Mouse (Mus musculus): ENCODE results near the gene Cnst. TPM values are rescaled to one million over a fixed set of nuclear protein-coding genes. Genes with fewer than 3 reads are reported as not detected.

The Cnst gene
- polyA plus RNA-seq, 1 experiment = 12.7 TPM

- Histone ChIP-seq H3K36me3 (ENCODE audit: control insufficient read depth, insufficient read depth, low read length) (no peaks in the 10 kb centered on the region), H3K4me1 (ENCODE audit: control insufficient read depth, insufficient read depth, insufficient read length, low read length) (peaks cover 38% of the 10 kb centered on the region), H3K4me3 (ENCODE audit: low read depth, low read length) (no peak overlapping the region), H3K27ac (ENCODE audit: insufficient read depth, low read depth, low read length) (peak overlapping the region; percentile 68), H3K27me3 (ENCODE audit: control insufficient read depth, insufficient read depth, low read length) (no peaks in the 10 kb centered on the region)
- 94% methylated on average over 2 of the region's 2 CpGs for WGBS
- TF ChIP-seq POLR2A (IDR thresholded peaks at IDR 0.05; ENCODE audit: low read depth, low read length) (no peak), CTCF (IDR thresholded peaks at IDR 0.05; ENCODE audit: extremely low read depth, insufficient read length, insufficient replicate concordance, low read depth, low read length) (no peak)
Observed at GRCm38 (mm10) chr1:179592143-179592542, 46.0 kb downstream of the Cnst start.

- WGBS = 82% methylated on average over 7 of the region's 7 CpGs
- peak; percentile 58; the same call in 1 of the 2 replicates for TF ChIP-seq CTCF (IDR thresholded peaks at IDR 0.05; ENCODE audit: extremely low read depth, insufficient read length, insufficient replicate concordance, low read depth, low read length)
- TF ChIP-seq POLR2A (IDR thresholded peaks at IDR 0.05; ENCODE audit: low read depth, low read length) = no peak
- Histone ChIP-seq H3K36me3 (ENCODE audit: control insufficient read depth, insufficient read depth, low read length) (no peaks in the 10 kb centered on the region), H3K4me1 (ENCODE audit: control insufficient read depth, insufficient read depth, insufficient read length, low read length) (peaks cover 30% of the 10 kb centered on the region), H3K27me3 (ENCODE audit: control insufficient read depth, insufficient read depth, low read length) (no peaks in the 10 kb centered on the region), H3K4me3 (ENCODE audit: low read depth, low read length) (no peak overlapping the region), H3K27ac (ENCODE audit: insufficient read depth, low read depth, low read length) (peak overlapping the region; percentile 14; the same call in 1 of the 2 replicates)
Observed at GRCm38 (mm10) chr1:179592972-179593371, 46.8 kb downstream of the Cnst start.

GRCm38 (mm10) chr1:179598386-179598785, 52.2 kb downstream of the Cnst start:
- 87% methylated on average over 6 of the region's 6 CpGs for WGBS
- no peak for TF ChIP-seq POLR2A (IDR thresholded peaks at IDR 0.05; ENCODE audit: low read depth, low read length)
- no peak for TF ChIP-seq CTCF (IDR thresholded peaks at IDR 0.05; ENCODE audit: extremely low read depth, insufficient read length, insufficient replicate concordance, low read depth, low read length)
- Histone ChIP-seq H3K4me3 (ENCODE audit: low read depth, low read length) (no peak overlapping the region), H3K27me3 (ENCODE audit: control insufficient read depth, insufficient read depth, low read length) (no peaks in the 10 kb centered on the region), H3K36me3 (ENCODE audit: control insufficient read depth, insufficient read depth, low read length) (peaks cover 4% of the 10 kb centered on the region), H3K27ac (ENCODE audit: insufficient read depth, low read depth, low read length) (no peak overlapping the region), H3K4me1 (ENCODE audit: control insufficient read depth, insufficient read depth, insufficient read length, low read length) (peaks cover 6% of the 10 kb centered on the region; the same call in 1 of the 2 replicates)

GRCm38 (mm10) chr1:179604526-179604925, 58.4 kb downstream of the Cnst start:
- Histone ChIP-seq H3K36me3 (ENCODE audit: control insufficient read depth, insufficient read depth, low read length) (peaks cover 18% of the 10 kb centered on the region), H3K27ac (ENCODE audit: insufficient read depth, low read depth, low read length) (no peak overlapping the region), H3K4me1 (ENCODE audit: control insufficient read depth, insufficient read depth, insufficient read length, low read length) (peaks cover 6% of the 10 kb centered on the region; the same call in 1 of the 2 replicates), H3K4me3 (ENCODE audit: low read depth, low read length) (no peak overlapping the region), H3K27me3 (ENCODE audit: control insufficient read depth, insufficient read depth, low read length) (no peaks in the 10 kb centered on the region)
- 77% methylated on average over 3 of the region's 3 CpGs for WGBS
- TF ChIP-seq POLR2A (IDR thresholded peaks at IDR 0.05; ENCODE audit: low read depth, low read length) (no peak), CTCF (IDR thresholded peaks at IDR 0.05; ENCODE audit: extremely low read depth, insufficient read length, insufficient replicate concordance, low read depth, low read length) (no peak)

GRCm38 (mm10) chr1:179606004-179606723, 60.0 kb downstream of the Cnst start:
- Histone ChIP-seq H3K4me3 (ENCODE audit: low read depth, low read length) (no peak overlapping the region), H3K27me3 (ENCODE audit: control insufficient read depth, insufficient read depth, low read length) (no peaks in the 10 kb centered on the region), H3K36me3 (ENCODE audit: control insufficient read depth, insufficient read depth, low read length) (peaks cover 31% of the 10 kb centered on the region), H3K4me1 (ENCODE audit: control insufficient read depth, insufficient read depth, insufficient read length, low read length) (peaks cover 6% of the 10 kb centered on the region; the same call in 1 of the 2 replicates), H3K27ac (ENCODE audit: insufficient read depth, low read depth, low read length) (no peak overlapping the region)
- TF ChIP-seq POLR2A (IDR thresholded peaks at IDR 0.05; ENCODE audit: low read depth, low read length) = no peak
- TF ChIP-seq CTCF (IDR thresholded peaks at IDR 0.05; ENCODE audit: extremely low read depth, insufficient read length, insufficient replicate concordance, low read depth, low read length) = no peak
- 92% methylated on average over 9 of the region's 9 CpGs for WGBS

- Histone ChIP-seq H3K27me3 (ENCODE audit: control insufficient read depth, insufficient read depth, low read length) (no peaks in the 10 kb centered on the region), H3K36me3 (ENCODE audit: control insufficient read depth, insufficient read depth, low read length) (peaks cover 30% of the 10 kb centered on the region), H3K27ac (ENCODE audit: insufficient read depth, low read depth, low read length) (no peak overlapping the region), H3K4me1 (ENCODE audit: control insufficient read depth, insufficient read depth, insufficient read length, low read length) (peaks cover 6% of the 10 kb centered on the region; the same call in 1 of the 2 replicates), H3K4me3 (ENCODE audit: low read depth, low read length) (no peak overlapping the region)
- TF ChIP-seq POLR2A (IDR thresholded peaks at IDR 0.05; ENCODE audit: low read depth, low read length) (no peak), CTCF (IDR thresholded peaks at IDR 0.05; ENCODE audit: extremely low read depth, insufficient read length, insufficient replicate concordance, low read depth, low read length) (no peak)
- 71% methylated on average over 8 of the region's 8 CpGs for WGBS
Observed at GRCm38 (mm10) chr1:179608521-179608920, 62.4 kb downstream of the Cnst start.

GRCm38 (mm10) chr1:179609724-179610505, 63.7 kb downstream of the Cnst start:
- H3K4me3 ChIP-seq (ENCODE audit: low read depth, low read length) = no peak overlapping the region
- H3K36me3 ChIP-seq (ENCODE audit: control insufficient read depth, insufficient read depth, low read length) = peaks cover 34% of the 10 kb centered on the region
- 81% methylated on average over 26 of the region's 26 CpGs for WGBS
- H3K27me3 ChIP-seq (ENCODE audit: control insufficient read depth, insufficient read depth, low read length) = no peaks in the 10 kb centered on the region
- H3K4me1 ChIP-seq (ENCODE audit: control insufficient read depth, insufficient read depth, insufficient read length, low read length) = peaks cover 6% of the 10 kb centered on the region; the same call in 1 of the 2 replicates
- no peak for TF ChIP-seq CTCF (IDR thresholded peaks at IDR 0.05; ENCODE audit: extremely low read depth, insufficient read length, insufficient replicate concordance, low read depth, low read length)
- TF ChIP-seq POLR2A (IDR thresholded peaks at IDR 0.05; ENCODE audit: low read depth, low read length) = no peak
- no peak overlapping the region for H3K27ac ChIP-seq (ENCODE audit: insufficient read depth, low read depth, low read length)

Data from small intestine, adult 2 months (tissue).